Mouse (Mus musculus) lung, postnatal 0 days (tissue): ENCODE data around the gene Impg2.

ENCODE experiments used
- CTCF ChIP-seq: IDR thresholded peaks from 2 replicates; pipeline ENCODE4 v1.5.1; 2016; ENCODE audit warnings: antibody characterized with exemption, mild to moderate bottlenecking
- EP300 ChIP-seq: IDR thresholded peaks from 2 replicates; pipeline ENCODE4 v1.6.1; 2016; ENCODE audit warnings: antibody characterized with exemption, mild to moderate bottlenecking, control low read depth

DNA sequence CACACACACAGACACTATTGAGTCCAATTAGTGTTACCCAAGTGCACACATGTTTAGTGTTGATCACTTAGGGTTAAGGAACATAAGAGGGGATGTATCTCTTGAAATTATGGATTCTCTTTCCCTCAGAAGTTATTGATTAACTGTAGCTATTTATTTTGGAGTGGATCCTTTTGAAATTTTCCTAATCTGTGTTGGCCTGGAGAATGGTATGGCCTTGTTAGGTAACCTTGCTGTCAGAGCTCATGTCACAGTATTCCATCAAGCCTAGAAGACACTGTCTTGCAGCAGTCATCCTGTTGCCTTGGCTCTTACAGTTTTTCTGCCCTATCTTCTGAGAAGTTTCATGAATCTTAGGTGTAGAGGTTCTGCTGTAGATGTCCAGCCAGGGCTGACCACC, 75.6 kb downstream of the Impg2 start:
- TF ChIP-seq CTCF (no peak), EP300 (no peak)
